In genomic region chr15:79270317-79271123, GRCm38 (mm10) we compare ENCODE assay signal across 9 mouse cellular contexts. TPM values are rescaled to one million over a fixed set of nuclear protein-coding genes. Genes with fewer than 3 reads are reported as not detected.
DNase-seq lines count a peak whose midpoint lies in the region; ATAC-seq and TF ChIP-seq lines count a peak whose summit lies in the region.
"Had no signal": no experiment of that assay in that cellular context is flagged by ENCODE, and none has a peak within 500 bp of the region (broad histone marks: within the 10 kb centered on the region; RNA-seq: fewer than 3 reads in every experiment).

No protein-coding gene starts in this region.

- H3K9me3 ChIP-seq in neural tube, embryonic 13.5 days, result no peaks in the 10 kb centered on the region

- peak overlapping the region; percentile 29 for H3K4me3 ChIP-seq in heart, adult 2 months
- H3K4me3 ChIP-seq in neural tube, embryonic 13.5 days, result peak overlapping the region; percentile 36

- no peaks in the 10 kb centered on the region for H3K27me3 ChIP-seq in heart, adult 2 months (ENCODE audit: control insufficient read depth, insufficient read depth, low read length)
- peaks cover 5% of the 10 kb centered on the region; the same call in 1 of the 2 replicates for H3K27me3 ChIP-seq in neural tube, embryonic 13.5 days

- peak; percentile 83 for ATAC-seq in neural tube, embryonic 13.5 days (ENCODE audit: low read depth)

- peak overlapping the region; percentile 26 for H3K9ac ChIP-seq in heart, adult 2 months (ENCODE audit: low read depth, low read length)
- peak overlapping the region; percentile 35 for H3K9ac ChIP-seq in neural tube, embryonic 13.5 days

- TF ChIP-seq CTCF in heart, adult 2 months (IDR thresholded peaks at IDR 0.05), result no peak

- H3K4me1 ChIP-seq in heart, adult 2 months (ENCODE audit: control insufficient read depth, insufficient read depth, low read length), result peaks cover 6% of the 10 kb centered on the region
- H3K4me1 ChIP-seq in neural tube, embryonic 13.5 days (replicated peaks), result peaks cover 21% of the 10 kb centered on the region

- 1% methylated on average over 33 of the region's 33 CpGs for WGBS in heart, adult 2 months
- under 1% methylated on average over 33 of the region's 33 CpGs for WGBS in neural tube, embryonic 13.5 days

- intact Hi-C loops in heart, adult 2 months (cut with DNase I), result no loop called here

- peak overlapping the region; percentile 73 for H3K4me2 ChIP-seq in neural tube, embryonic 13.5 days

- TF ChIP-seq POLR2A in heart, adult 2 months (IDR thresholded peaks at IDR 0.05; ENCODE audit: insufficient read depth, low read depth, low read length), result no peak

- H3K79me2 ChIP-seq in heart, adult 2 months (replicated peaks; ENCODE audit: control insufficient read depth, insufficient read depth, low read length), result no peaks in the 10 kb centered on the region

- TF ChIP-seq EP300 in heart, adult 2 months (IDR thresholded peaks at IDR 0.05; ENCODE audit: insufficient read depth, low read depth, low read length), result no peak

- peak; percentile 66 to 69 for DNase-seq in right cerebral cortex, postnatal 10 days (ENCODE audit: low spot score in 2 of 2)
- DNase-seq in right cerebral cortex, adult 18-20 months, result no peak
- peak; percentile 61 for DNase-seq in embryo, embryonic 11.5 days (ENCODE audit: low read depth, low spot score)
- DNase-seq in heart, adult 2 months, result peak; percentile 83 to 87
- DNase-seq in kidney, adult 18-20 months, result peak; percentile 57
- peak; percentile 86 to 89 for DNase-seq in lung, adult 18-20 months
- peak; percentile 90 to 91 for DNase-seq in thymus, postnatal 10 days (ENCODE audit: low spot score in 2 of 2)

- no peak overlapping the region for H3K27ac ChIP-seq in heart, adult 2 months
- H3K27ac ChIP-seq in neural tube, embryonic 13.5 days (replicated peaks), result no peak overlapping the region

- no peaks in the 10 kb centered on the region for H3K36me3 ChIP-seq in heart, adult 2 months (ENCODE audit: control insufficient read depth, insufficient read depth, low read length)
- H3K36me3 ChIP-seq in neural tube, embryonic 13.5 days, result no peaks in the 10 kb centered on the region

RNA-seq across cellular contexts. Expression of gene Baiap2l2, which starts 14.8 kb away (rescaled TPM):
- total RNA-seq in heart, adult 2 months (2021), result under 1 TPM; 0.78 to 0.84 TPM
- polyA plus RNA-seq in heart, adult 2 months (2012; rRNA removed), result 0.70 and 2.9 TPM in 2 replicates
- 2.7 TPM in 2 replicates for polyA plus RNA-seq in neural tube, embryonic 13.5 days (2015; fragmentation: Nextera tagmentation; extraction: Ambion mirVana)

RNA-seq across cellular contexts. Expression of gene Slc16a8, which starts 16.0 kb away (rescaled TPM):
- total RNA-seq in heart, adult 2 months (2021), result under 1 TPM; 0.16 to 0.39 TPM
- polyA plus RNA-seq in heart, adult 2 months (2012; rRNA removed), result 0.12 and 0.57 TPM in 2 replicates
- 0.43 and 0.50 TPM in 2 replicates for polyA plus RNA-seq in neural tube, embryonic 13.5 days (2015; fragmentation: Nextera tagmentation; extraction: Ambion mirVana)
- polyA plus RNA-seq: frontal cortex, adult 2 months had no signal

RNA-seq across cellular contexts. Expression of gene Gm49486, which starts 41.3 kb away (rescaled TPM):
- total RNA-seq in heart, adult 2 months (2021), result 1 to 10 TPM in 1 of 2 experiments, under 1 TPM in 1; 0.61 to 1.4 TPM
- 0.39 and 0.59 TPM in 2 replicates for polyA plus RNA-seq in heart, adult 2 months (2012; rRNA removed)
- polyA plus RNA-seq in neural tube, embryonic 13.5 days (2015; fragmentation: Nextera tagmentation; extraction: Ambion mirVana), result 1.7 and 2.0 TPM in 2 replicates

RNA-seq across cellular contexts. Expression of gene Pick1, which starts 41.5 kb away (rescaled TPM):
- total RNA-seq in heart, adult 2 months (2021), result 10 to 100 TPM; 21.3 to 24.0 TPM
- polyA plus RNA-seq in heart, adult 2 months (2012; rRNA removed), result 27.7 and 35.5 TPM in 2 replicates
- 75.0 and 88.0 TPM in 2 replicates for polyA plus RNA-seq in neural tube, embryonic 13.5 days (2015; fragmentation: Nextera tagmentation; extraction: Ambion mirVana)

RNA-seq across cellular contexts. Expression of gene Pla2g6, which starts 57.7 kb away (rescaled TPM):
- 10 to 100 TPM; 10.7 to 11.0 TPM for total RNA-seq in heart, adult 2 months (2021)
- polyA plus RNA-seq in heart, adult 2 months (2012; rRNA removed), result 11.7 and 14.0 TPM in 2 replicates
- polyA plus RNA-seq in neural tube, embryonic 13.5 days (2015; fragmentation: Nextera tagmentation; extraction: Ambion mirVana), result 33.3 and 34.1 TPM in 2 replicates
